Mouse (Mus musculus): ENCODE data around the gene Ttll9. TPM values are rescaled to one million over a fixed set of nuclear protein-coding genes. Genes with fewer than 3 reads are reported as not detected.

Ttll9 gene
- polyA plus RNA-seq, 1 experiment from 2014 or later, result 0.62 TPM

GRCm38 (mm10) chr2:152985582-152985981 lies 23.3 kb downstream of the Ttll9 start:
- Histone ChIP-seq H3K4me1 (replicated peaks; ENCODE audit: control insufficient read depth, insufficient read depth, low read length) (no peaks in the 10 kb centered on the region), H3K36me3 (ENCODE audit: control insufficient read depth, insufficient read depth, low read length) (no peaks in the 10 kb centered on the region), H3K4me3 (ENCODE audit: low read depth, low read length) (no peak overlapping the region), H3K27ac (ENCODE audit: low read depth, low read length) (no peak overlapping the region), H3K9me3 (ENCODE audit: control insufficient read depth, low read length) (no peaks in the 10 kb centered on the region), H3K9ac (ENCODE audit: low read depth, low read length) (no peak overlapping the region), H3K4me2 (no peak overlapping the region), H3K27me3 (replicated peaks; ENCODE audit: control insufficient read depth, insufficient read depth, low read length) (no peaks in the 10 kb centered on the region)
- DNase-seq (ENCODE audit: low spot score), result no peak
- ATAC-seq (replicated peaks; ENCODE audit: low FRiP score), result no peak
- WGBS, result 56% methylated on average over 1 of the region's 1 CpGs

DNA sequence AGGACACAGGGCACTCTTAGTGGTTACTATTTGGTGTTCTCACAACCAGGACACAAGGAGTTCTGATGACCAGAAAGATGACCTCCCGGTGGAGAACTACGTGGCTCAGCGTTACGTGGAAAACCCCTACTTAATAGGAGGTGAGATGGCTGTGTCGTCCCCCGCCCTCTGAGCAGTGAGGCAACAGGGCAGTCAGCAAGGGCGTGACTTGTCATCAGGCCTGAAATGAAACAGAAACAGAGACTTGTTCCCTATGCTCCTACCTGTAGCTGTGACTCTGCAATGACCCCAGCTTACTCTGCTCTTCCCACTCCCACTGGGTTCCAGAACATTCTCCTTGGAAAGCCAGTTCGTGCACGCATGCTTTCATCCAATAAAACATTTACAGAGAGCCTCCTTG lies 29.2 kb downstream of the Ttll9 start:
- DNase-seq (ENCODE audit: low spot score) (no peak), ATAC-seq (replicated peaks; ENCODE audit: low FRiP score) (no peak)
- Histone ChIP-seq H3K9me3 (ENCODE audit: control insufficient read depth, low read length) (no peaks in the 10 kb centered on the region), H3K9ac (ENCODE audit: low read depth, low read length) (no peak overlapping the region), H3K36me3 (ENCODE audit: control insufficient read depth, insufficient read depth, low read length) (no peaks in the 10 kb centered on the region), H3K27me3 (replicated peaks; ENCODE audit: control insufficient read depth, insufficient read depth, low read length) (no peaks in the 10 kb centered on the region), H3K4me2 (no peak overlapping the region), H3K27ac (ENCODE audit: low read depth, low read length) (no peak overlapping the region), H3K4me3 (ENCODE audit: low read depth, low read length) (no peak overlapping the region), H3K4me1 (replicated peaks; ENCODE audit: control insufficient read depth, insufficient read depth, low read length) (no peaks in the 10 kb centered on the region)
- 85% methylated on average over 9 of the region's 9 CpGs for WGBS

DNA sequence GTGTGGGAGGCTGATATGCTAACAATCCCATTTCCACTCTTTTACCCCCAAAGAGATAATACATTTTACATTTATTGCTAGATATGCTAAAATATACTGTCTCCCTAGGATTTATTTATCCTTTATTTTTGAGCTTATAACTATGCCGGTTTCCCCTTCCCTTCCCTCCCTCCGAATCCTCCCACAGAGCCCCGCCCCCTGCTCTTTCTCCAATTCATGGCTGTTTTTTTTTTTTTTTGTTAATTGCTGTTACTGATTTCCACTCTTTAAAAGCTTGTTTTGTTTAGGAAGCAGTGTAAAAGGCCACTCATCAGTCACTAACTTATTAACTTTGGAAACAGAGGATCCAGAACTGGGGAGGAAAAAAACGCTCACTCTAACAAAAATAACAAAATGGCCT lies 34.8 kb downstream of the Ttll9 start:
- Histone ChIP-seq H3K4me3 (ENCODE audit: low read depth, low read length) (no peak overlapping the region), H3K27ac (ENCODE audit: low read depth, low read length) (no peak overlapping the region), H3K27me3 (replicated peaks; ENCODE audit: control insufficient read depth, insufficient read depth, low read length) (no peaks in the 10 kb centered on the region), H3K36me3 (ENCODE audit: control insufficient read depth, insufficient read depth, low read length) (no peaks in the 10 kb centered on the region), H3K9me3 (ENCODE audit: control insufficient read depth, low read length) (no peaks in the 10 kb centered on the region), H3K9ac (ENCODE audit: low read depth, low read length) (no peak overlapping the region), H3K4me1 (replicated peaks; ENCODE audit: control insufficient read depth, insufficient read depth, low read length) (no peaks in the 10 kb centered on the region), H3K4me2 (no peak overlapping the region)
- DNase-seq (ENCODE audit: low spot score), result no peak
- 69% methylated on average over 4 of the region's 4 CpGs for WGBS
- ATAC-seq (replicated peaks; ENCODE audit: low FRiP score), result no peak

DNA sequence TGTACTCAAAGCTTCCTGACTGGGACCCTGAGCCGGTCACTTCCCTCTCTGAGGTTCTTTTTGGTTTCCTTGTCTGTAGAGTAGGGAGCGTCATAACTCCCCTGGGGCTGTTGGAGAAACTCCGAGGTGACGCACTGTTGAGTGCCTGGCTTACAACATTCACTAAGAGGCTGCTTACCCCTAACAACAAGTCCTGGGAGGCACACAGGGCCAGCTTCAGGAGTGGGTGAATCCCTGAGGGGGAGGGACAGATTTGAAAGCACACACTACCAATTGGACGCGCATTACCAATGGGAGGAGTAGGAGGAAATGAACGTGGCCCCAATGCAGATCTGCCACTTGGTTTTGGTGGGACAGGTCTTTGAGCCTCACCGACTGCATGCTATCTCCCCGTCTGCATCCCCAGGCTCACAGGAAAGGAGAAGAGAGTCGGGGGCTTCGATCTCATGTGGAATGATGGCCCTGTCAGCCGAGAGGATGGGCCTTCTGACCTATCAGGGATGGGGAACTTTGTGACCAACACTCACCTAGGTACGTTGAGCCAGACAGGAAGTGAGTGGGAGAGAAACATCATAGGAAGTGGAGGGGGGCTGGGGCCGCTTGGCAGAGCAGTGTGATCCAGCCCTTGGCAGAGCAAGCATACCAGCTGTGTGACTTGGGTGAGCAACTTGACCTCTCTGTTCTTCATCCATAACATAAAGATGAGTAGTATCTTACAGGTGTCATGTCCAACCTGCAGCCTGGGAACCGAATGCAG lies 40.4 kb downstream of the Ttll9 start:
- Histone ChIP-seq H3K9ac (ENCODE audit: low read depth, low read length) (no peak overlapping the region), H3K4me1 (replicated peaks; ENCODE audit: control insufficient read depth, insufficient read depth, low read length) (no peaks in the 10 kb centered on the region), H3K27me3 (replicated peaks; ENCODE audit: control insufficient read depth, insufficient read depth, low read length) (no peaks in the 10 kb centered on the region), H3K4me3 (ENCODE audit: low read depth, low read length) (no peak overlapping the region), H3K9me3 (ENCODE audit: control insufficient read depth, low read length) (no peaks in the 10 kb centered on the region), H3K4me2 (no peak overlapping the region), H3K27ac (ENCODE audit: low read depth, low read length) (no peak overlapping the region), H3K36me3 (ENCODE audit: control insufficient read depth, insufficient read depth, low read length) (no peaks in the 10 kb centered on the region)
- DNase-seq (ENCODE audit: low spot score), result no peak
- no peak for ATAC-seq (replicated peaks; ENCODE audit: low FRiP score)
- WGBS, result 63% methylated on average over 15 of the region's 15 CpGs

DNA sequence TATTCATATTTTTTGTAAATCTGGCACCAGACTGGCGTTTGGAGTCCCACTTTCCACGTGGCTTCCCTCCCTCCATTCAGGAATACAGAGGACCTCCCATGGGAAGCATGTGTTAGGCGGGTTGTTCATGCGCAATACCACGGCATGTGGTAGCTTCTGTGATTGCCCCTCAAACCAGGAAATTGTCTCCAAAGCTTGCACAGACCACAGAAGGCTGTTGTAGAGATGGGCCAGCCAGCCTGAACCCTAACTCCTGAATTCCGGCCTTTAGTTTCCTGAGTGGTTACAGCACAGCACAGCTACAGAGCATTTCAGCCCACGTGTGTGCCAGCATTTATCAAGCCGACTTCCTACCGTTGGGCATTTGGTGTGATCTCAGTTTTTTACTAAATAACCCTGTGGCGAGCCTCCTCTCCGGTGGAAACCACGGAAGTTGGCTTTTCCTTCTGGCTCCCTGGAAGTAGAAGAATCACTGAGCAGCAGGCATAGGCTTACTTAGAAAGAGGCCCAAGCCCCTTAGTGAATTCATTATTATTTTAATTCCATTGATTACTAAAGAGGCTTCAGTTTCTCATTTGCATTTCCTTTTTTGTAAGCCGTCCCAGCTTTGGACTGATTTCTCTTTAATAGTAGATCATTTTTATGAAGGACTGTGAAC lies 41.5 kb downstream of the Ttll9 start:
- no peak overlapping the region for H3K4me2 ChIP-seq
- H3K9ac ChIP-seq (ENCODE audit: low read depth, low read length), result no peak overlapping the region
- H3K4me3 ChIP-seq (ENCODE audit: low read depth, low read length), result no peak overlapping the region
- ATAC-seq (replicated peaks; ENCODE audit: low FRiP score) (no peak), DNase-seq (ENCODE audit: low spot score) (no peak)
- no peaks in the 10 kb centered on the region for H3K4me1 ChIP-seq (replicated peaks; ENCODE audit: control insufficient read depth, insufficient read depth, low read length)
- 47% methylated on average over 13 of the region's 13 CpGs for WGBS
- H3K27me3 ChIP-seq (replicated peaks; ENCODE audit: control insufficient read depth, insufficient read depth, low read length), result no peaks in the 10 kb centered on the region
- H3K9me3 ChIP-seq (ENCODE audit: control insufficient read depth, low read length), result no peaks in the 10 kb centered on the region
- H3K27ac ChIP-seq (ENCODE audit: low read depth, low read length), result no peak overlapping the region
- peaks cover 2% of the 10 kb centered on the region; the same call in 1 of the 2 replicates for H3K36me3 ChIP-seq (ENCODE audit: control insufficient read depth, insufficient read depth, low read length)

DNA sequence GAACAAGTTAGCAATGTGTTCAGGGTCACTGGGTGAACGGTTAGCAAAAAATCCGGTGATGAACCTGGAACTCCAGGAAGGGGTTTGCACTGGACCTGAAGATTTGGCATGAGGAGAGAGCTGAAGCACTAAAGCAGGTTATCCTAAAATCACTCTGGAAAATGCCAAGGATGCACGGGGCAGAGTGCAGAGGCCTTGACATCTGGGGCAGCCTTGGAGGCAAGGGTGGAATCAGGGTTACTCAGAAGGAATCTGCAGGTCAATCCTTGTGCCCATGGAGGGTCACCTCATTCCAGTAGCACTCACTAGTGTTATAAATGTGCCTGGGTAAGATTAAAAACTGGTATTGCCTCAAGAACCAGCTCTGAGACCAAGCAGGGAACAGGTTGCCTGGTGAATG lies 43.7 kb downstream of the Ttll9 start:
- no peak for ATAC-seq (replicated peaks; ENCODE audit: low FRiP score)
- no peak overlapping the region for H3K9ac ChIP-seq (ENCODE audit: low read depth, low read length)
- DNase-seq (ENCODE audit: low spot score), result no peak
- H3K9me3 ChIP-seq (ENCODE audit: control insufficient read depth, low read length), result no peaks in the 10 kb centered on the region
- no peaks in the 10 kb centered on the region for H3K4me1 ChIP-seq (replicated peaks; ENCODE audit: control insufficient read depth, insufficient read depth, low read length)
- no peak overlapping the region for H3K4me3 ChIP-seq (ENCODE audit: low read depth, low read length)
- H3K27ac ChIP-seq (ENCODE audit: low read depth, low read length), result no peak overlapping the region
- 84% methylated on average over 3 of the region's 3 CpGs for WGBS
- H3K36me3 ChIP-seq (ENCODE audit: control insufficient read depth, insufficient read depth, low read length), result peaks cover 8% of the 10 kb centered on the region
- H3K27me3 ChIP-seq (replicated peaks; ENCODE audit: control insufficient read depth, insufficient read depth, low read length), result no peaks in the 10 kb centered on the region
- H3K4me2 ChIP-seq, result no peak overlapping the region

GRCm38 (mm10) chr2:153009192-153009973 lies 47.1 kb downstream of the Ttll9 start:
- Histone ChIP-seq H3K4me2 (no peak overlapping the region), H3K4me3 (ENCODE audit: low read depth, low read length) (no peak overlapping the region), H3K27ac (ENCODE audit: low read depth, low read length) (no peak overlapping the region), H3K27me3 (replicated peaks; ENCODE audit: control insufficient read depth, insufficient read depth, low read length) (no peaks in the 10 kb centered on the region), H3K9me3 (ENCODE audit: control insufficient read depth, low read length) (no peaks in the 10 kb centered on the region), H3K36me3 (ENCODE audit: control insufficient read depth, insufficient read depth, low read length) (peaks cover 17% of the 10 kb centered on the region), H3K4me1 (replicated peaks; ENCODE audit: control insufficient read depth, insufficient read depth, low read length) (peaks cover 3% of the 10 kb centered on the region), H3K9ac (ENCODE audit: low read depth, low read length) (no peak overlapping the region)
- WGBS, result 90% methylated on average over 12 of the region's 12 CpGs
- DNase-seq (ENCODE audit: low spot score), result no peak
- ATAC-seq (replicated peaks; ENCODE audit: low FRiP score), result no peak

GRCm38 (mm10) chr2:153013724-153014515 lies 51.6 kb downstream of the Ttll9 start:
- Histone ChIP-seq H3K9ac (ENCODE audit: low read depth, low read length) (peak overlapping the region; percentile 84), H3K27ac (ENCODE audit: low read depth, low read length) (no peak overlapping the region), H3K9me3 (ENCODE audit: control insufficient read depth, low read length) (no peaks in the 10 kb centered on the region), H3K4me3 (ENCODE audit: low read depth, low read length) (peak overlapping the region; percentile 90), H3K36me3 (ENCODE audit: control insufficient read depth, insufficient read depth, low read length) (peaks cover 15% of the 10 kb centered on the region), H3K27me3 (replicated peaks; ENCODE audit: control insufficient read depth, insufficient read depth, low read length) (peaks cover 3% of the 10 kb centered on the region; the same call in 1 of the 2 replicates), H3K4me2 (peak overlapping the region; percentile 93), H3K4me1 (replicated peaks; ENCODE audit: control insufficient read depth, insufficient read depth, low read length) (peaks cover 6% of the 10 kb centered on the region)
- no peak for ATAC-seq (replicated peaks; ENCODE audit: low FRiP score)
- no peak for DNase-seq (ENCODE audit: low spot score)
- WGBS, result 88% methylated on average over 11 of the region's 11 CpGs
